Mouse (Mus musculus): ENCODE measurements around the gene Gpc6.
A peak's percentile ranks its signal among the peaks of the same experiment; 100 is the strongest.

Gene Gpc6

GRCm38 (mm10) chr14:116924876-116925601 is at the start of gene Gpc6:
Gene Gpc6 (plus strand): TSS chr14:116925315.
- DNase-seq (ENCODE audit: extremely low spot score) = peak; percentile 90

GRCm38 (mm10) chr14:116882480-116883044 is 42.6 kb upstream of the Gpc6 start:
- DNase-seq (ENCODE audit: extremely low spot score) = no peak

DNA sequence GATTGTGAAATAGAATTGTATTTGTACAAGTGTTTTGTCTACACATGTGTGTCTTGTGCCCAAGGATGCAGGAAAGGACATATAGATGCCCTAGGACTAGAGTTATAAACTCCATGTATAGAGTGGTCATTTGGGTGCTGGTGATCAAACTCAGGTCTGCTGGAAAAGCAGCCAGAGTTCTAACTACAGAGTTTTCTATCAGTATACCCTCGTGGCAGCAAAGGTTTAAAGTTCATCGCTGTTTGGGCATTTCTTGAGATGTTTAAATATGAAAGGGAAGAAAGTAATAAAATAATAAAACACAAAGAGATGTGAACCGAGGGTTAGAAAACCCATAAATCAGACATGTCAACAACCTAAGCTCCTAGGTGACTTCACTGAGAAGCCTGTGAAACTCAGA is 30.8 kb upstream of the Gpc6 start:
- no peak for DNase-seq (ENCODE audit: extremely low spot score)

DNA sequence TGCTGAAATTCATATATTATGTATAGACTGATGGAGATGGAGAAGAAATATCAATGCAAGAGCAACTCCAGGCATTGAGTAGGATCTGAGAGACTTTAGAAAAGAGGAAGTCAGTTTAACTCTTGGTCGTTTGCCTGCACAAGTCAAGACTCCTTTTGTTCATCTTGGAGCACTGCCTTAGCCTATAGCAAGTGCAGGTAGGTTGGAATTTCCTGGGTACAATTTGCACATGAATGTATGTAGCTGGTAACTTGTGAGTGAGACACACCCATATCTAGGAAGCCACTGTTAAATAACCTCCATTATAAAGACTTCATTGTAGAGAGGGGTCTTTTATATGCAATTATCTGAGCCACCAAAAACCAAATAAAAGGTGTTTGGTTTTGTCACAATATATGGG is 27.1 kb upstream of the Gpc6 start:
- no peak for DNase-seq (ENCODE audit: extremely low spot score)

- no peak for DNase-seq (ENCODE audit: extremely low spot score)
Measured at GRCm38 (mm10) chr14:116911768-116912167, 13.3 kb upstream of the Gpc6 start.

DNA sequence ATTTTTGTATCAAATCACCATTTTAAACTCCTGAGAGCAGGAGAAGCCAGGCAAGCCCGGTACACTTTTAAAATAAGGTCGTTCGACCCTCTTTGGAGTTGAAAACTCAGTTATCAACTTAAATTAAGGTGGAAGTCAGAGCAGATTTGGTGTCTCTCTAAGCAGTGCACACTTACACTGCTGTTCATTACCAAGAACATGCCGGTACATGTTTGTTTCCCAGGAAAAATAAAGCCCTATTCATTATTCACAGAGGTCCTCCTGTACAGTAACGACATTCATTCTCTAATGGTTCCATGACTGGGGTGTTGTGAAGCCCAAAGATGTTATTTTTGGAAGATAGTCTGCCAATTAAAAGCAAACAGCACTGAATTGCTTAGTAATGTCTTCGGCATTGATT is 8.2 kb upstream of the Gpc6 start:
- DNase-seq (ENCODE audit: extremely low spot score) = no peak

- peak; percentile 22 for DNase-seq (ENCODE audit: extremely low spot score)
Measured at GRCm38 (mm10) chr14:116924266-116924665, 849 bp upstream of the Gpc6 start.

- DNase-seq (ENCODE audit: extremely low spot score) = peak; percentile 83
Measured at GRCm38 (mm10) chr14:116925691-116926403, 732 bp downstream of the Gpc6 start.

DNA sequence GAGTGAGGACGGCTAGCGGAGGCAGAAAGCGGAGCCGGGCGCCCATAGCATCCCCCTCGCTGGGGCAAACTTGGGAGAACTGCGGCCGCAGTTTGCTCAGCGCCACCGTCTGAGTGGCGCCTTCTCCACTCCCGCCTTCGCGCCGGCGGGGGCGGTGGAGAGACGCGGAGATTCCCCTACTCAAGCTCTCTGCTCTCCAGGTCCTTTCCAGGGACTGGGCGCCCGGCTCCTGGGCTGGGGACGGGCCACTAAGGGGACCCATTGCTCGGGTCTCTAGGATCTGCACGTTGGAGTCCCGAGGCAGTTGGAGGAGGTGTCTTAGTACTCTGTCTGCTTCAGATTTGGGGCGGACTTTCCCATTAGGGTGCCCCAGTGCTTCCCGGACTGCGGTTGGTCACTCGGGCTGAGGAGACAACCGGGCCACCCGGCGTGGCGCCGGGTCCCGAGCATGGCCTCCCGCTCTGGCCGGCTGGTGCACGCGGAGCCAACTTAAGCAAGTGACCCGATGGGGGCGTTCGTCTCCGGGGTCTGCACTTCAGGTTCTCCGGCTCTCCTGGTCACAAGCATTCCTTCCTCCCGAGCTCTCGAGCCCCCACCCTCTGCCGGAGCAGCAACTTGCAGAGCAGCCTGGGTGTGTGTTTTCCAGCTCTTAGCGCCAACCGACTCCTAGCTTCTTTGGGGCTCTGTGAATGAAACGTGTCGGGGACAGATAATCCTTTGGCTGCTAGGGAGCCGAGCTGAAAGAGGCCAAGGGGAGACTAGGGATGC is 1.5 kb downstream of the Gpc6 start:
- DNase-seq (ENCODE audit: extremely low spot score) = peak; percentile 87

DNA sequence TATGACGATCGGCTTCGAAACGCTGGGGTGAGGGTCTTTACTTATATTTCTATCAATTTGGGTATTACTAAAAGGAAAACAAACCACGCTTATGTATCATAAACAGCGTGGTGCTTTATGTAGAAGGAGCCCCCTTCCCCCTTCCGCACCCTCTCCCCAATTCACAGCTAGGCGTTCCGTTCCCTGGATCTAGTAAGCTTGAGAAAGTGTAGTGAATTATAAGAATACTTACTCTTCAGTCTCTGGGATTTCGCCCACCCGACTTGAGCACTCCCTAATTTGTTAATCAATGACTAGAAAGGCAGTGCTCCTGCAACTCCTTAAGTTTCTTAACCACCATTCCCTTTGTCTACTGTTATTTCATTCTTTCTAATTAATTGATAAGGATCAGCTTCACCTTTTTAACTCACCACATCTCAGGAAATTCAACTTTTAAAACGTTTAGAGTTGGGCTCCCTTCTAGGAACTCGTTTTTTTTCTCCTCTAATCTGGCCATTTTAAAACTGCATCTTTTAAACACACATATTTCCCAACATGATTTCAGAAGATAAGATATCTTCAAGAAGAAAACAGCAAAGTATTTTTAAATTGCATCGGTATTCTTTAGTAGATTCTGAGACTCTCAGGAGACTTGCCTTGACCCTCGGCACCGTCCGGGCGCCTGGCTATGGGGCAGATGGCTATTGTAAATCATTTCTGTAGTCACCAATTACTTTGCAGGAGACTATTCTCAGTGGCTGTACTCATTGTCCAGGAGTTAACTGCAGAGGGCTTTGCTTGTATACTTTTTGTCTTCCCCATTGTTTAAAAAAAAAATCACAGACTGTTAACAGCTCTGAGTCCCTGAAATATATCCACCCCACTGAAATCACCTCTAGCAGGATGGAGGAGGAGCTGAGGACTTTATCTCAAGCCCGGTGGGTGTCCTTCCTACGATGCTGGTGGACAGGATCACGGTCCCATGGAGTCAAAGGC is 2.5 kb downstream of the Gpc6 start:
- DNase-seq (ENCODE audit: extremely low spot score) = peak; percentile 54

DNA sequence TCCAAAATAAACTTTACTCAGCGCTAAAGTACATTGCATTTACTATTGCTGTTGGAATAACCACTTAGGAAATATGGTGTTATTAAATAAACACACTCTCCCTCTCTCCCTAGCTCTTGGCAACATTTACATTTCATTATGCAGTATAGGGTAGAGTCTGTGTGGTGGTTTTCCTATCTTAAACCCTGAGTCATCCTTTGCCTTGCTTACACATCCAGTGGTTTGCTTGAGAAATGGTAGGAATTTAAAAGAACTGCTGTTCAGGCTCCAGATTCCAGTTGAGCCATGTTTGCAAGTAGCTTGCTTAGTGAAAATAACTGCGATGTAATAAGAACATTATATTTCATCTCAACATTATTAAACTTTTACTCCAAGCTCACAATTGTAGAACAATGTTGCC is 3.3 kb downstream of the Gpc6 start:
- DNase-seq (ENCODE audit: extremely low spot score) = peak; percentile 6

DNA sequence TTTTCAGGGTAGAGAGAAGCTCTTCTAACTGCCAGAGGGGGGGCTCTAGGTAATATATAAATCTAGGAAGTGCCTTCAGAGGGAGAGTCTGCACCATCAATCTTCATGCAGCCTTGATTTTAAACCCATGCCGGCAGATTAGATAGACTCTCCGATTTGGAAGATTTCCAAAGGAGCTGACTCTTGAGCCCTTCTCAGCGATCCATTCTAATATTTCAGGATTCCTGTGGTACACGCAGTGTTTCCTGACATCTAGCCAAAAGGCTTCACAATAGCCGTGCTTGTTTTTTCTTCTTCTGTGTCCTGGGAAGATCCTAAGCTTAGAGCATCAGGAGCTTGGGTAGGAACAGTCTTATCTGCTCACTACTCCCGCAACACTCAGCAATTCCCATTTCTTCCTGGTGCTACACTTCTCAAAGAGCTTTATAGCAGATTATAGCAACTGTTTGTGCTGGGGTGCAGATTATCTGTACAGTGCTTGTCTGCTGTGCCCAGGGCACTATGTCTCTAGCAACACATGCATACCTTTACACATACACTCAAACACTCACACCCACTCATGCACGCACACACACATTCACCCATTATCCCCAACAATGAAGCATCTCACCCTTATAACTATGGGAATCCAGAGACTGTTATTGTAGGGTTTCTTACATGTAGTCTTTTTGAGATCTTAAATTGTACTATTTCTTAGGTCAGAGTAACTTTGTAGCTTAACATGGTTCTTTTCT is 3.8 kb downstream of the Gpc6 start:
- DNase-seq (ENCODE audit: extremely low spot score) = peak; percentile 14

GRCm38 (mm10) chr14:116933825-116934224 is 8.7 kb downstream of the Gpc6 start:
- DNase-seq (ENCODE audit: extremely low spot score) = no peak

DNA sequence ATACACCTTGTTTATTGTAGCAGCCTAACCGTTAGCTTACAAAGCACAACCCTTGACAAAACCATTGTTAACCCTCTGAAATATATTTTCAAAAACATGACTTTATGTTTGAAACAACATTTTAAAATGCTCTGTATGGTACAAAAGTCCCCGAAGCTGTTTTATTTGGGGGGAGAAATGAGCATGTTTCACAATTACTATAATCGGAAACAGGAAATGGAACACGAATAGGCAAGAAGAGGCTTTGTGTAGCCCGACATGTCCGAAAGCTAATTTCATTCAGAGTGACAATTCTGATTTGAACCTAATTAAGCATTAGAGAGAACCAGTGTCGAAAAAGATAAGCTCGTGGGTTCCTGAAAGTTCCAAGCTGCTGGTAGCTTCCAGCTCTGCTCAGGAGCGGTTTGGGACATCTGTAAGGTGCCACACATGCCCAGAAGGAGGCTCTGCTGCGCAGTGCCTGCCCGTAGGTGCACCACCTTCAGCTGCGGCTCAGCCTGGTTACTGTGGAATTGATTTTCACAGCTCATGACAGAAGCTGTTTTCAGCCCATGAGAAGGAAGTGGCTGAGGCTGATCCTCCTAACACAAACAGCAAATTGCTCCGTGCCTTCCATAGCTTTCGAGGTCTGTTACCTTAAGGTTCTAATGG is 12.9 kb downstream of the Gpc6 start:
- peak; percentile 6 for DNase-seq (ENCODE audit: extremely low spot score)

DNA sequence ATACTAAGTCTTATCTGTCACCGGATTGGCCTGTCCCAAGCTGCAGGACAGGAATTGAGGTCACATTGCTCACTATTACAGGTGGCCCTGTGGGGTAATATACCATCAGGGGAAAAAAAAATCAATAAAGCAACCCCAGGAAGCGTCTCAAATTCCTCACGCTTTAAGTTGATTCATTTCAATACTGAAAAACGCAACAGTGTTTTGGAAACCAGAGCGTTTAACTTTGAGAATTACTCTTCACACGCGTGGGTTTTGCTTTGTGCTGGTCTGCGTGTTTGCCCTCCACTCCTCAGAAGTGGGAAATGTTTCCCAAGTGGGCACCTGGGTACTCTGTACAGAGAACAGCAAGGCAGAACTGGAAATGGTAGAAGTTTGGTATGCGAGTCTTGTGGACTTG is 13.6 kb downstream of the Gpc6 start:
- DNase-seq (ENCODE audit: extremely low spot score) = no peak

GRCm38 (mm10) chr14:116939561-116939960 is 14.4 kb downstream of the Gpc6 start:
- DNase-seq (ENCODE audit: extremely low spot score) = no peak

GRCm38 (mm10) chr14:116941772-116942171 is 16.7 kb downstream of the Gpc6 start:
- DNase-seq (ENCODE audit: extremely low spot score) = no peak

DNA sequence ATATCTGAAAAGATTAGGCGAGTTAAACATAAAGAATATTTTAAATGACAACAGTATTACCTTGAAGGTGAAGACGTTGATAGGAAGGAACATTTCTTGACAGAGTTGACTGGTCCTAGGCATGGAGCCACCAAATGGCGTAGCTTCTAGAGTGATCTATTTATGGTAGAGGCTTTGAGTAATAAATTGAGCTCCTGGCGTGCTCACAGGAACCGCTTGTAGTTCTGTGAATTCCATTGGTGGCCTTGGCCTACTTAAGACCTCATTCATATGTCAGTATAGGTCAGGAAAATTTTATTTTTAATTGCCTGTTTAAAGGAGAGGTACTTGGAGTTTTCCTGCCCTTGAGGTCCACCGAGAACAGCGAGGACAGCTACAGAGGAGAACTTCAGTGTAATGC is 18.6 kb downstream of the Gpc6 start:
- no peak for DNase-seq (ENCODE audit: extremely low spot score)

DNA sequence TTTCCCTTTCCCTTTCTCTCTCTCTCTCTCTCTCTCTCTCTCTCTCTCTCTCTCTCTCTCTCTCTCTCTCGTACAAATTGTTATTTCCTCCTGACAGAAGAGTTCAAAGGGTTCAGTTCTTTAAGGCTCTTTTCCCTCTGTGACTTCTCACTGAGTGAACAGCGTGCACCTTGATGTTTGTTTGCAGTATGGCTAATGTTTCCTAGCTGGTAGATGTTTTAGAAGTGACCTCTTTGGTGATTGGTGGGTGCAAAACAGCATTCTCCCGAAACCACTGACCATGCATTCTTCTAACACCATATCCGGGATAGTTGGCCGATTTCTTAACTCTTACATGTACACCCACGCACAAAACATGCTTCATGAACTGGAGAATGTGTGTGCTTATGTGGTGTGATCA is 20.9 kb downstream of the Gpc6 start:
- no peak for DNase-seq (ENCODE audit: extremely low spot score)

- no peak for DNase-seq (ENCODE audit: extremely low spot score)
Measured at GRCm38 (mm10) chr14:116947461-116947860, 22.3 kb downstream of the Gpc6 start.

Data from embryo, embryonic 9.5 days (tissue).